Mouse (Mus musculus) thymus, postnatal 10 days (tissue): ENCODE measurements around the gene Gipc3.
A peak's percentile ranks its signal among the peaks of the same experiment; 100 is the strongest.

Experiments used
- DNase-seq, 2 experiments: peaks; one replicate each; pipeline ENCODE4 v3.0.0; 2021; ENCODE audit warnings: low spot score in 2 of 2

Gene Gipc3

GRCm38 (mm10) chr10:81321436-81321835, 21.6 kb downstream of the Gipc3 start:
- no peak for DNase-seq

DNA sequence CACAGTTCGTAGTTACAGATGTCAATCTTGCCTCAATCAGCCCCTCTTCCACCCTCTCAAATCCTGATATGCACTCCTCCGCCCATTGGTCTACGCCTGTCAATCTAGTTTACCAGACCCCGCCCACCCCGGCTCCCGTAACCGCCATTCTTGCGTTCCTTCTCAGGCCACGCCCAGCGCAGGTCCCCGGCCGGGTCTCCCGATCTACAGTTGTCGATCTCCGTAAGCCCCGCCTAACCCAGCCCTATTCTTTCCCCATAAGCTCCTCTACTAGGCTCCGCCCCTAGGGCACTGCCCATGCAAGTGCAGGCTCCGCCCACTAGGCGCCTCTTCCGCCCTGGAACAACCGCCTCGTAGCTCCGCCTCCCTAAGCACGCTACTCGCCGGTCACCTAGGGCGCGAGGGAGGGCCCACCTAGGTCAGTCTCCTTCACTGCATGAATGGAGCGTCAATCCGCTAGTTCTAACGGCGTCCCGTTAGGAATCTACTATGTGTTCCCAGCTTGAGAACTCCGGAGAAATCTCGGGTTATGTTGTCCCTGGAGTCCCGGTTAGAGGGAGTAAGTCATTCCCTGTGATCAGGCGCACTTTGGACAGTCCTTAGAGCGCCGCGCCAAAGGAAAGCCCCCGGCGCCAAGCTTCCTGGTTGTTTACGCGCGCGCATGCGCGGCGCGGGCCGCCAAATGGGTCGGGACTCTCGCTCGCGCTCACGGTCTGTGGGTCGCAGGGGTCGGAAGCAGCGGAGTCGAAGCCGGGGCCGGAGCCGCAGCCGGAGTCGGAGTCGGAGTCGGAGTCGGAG, 22.3 kb downstream of the Gipc3 start, which contains the start of gene Cactin:
TSS of gene Cactin (plus strand) at position 554 of the 798 bp plus-strand sequence.
- peak; percentile 99 to 100 for DNase-seq

DNA sequence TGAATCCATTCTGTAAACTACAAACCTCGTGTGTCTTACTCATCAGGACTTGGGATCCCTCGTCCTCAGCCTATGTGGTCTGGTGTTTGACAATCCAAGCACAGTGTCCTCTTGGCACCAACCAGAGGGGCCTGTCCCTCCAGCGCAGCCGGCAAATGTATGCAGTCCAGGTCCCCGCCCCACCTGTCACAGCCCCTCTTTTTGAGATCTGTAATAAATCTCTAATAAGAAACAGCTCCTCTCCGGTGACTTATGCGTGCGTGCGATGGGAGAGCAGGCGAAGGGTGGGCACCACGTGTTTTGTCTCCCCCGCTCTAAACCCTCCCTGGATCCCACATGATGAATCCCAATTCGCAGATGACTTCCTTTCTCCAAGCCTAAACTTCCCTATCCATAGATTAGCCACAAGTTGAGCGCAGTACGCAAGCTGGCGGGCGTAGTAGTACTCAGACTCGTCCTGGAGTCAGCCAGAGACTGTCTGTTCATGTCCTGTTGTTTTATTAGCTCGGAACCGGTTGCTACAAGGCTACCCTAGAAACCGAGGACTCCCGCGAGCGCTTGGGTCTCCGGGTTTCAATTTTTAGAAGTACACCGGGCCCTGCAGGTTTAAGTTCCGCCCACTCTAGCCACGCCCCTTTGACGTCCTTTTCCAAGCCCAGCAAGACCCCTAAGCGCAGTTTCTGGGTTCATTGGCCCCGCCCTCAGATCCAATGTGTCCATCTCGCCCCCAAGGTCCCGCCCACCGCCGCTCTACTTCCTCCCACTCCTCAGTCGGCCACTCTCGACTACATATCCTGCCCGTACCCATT, 23.1 kb downstream of the Gipc3 start:
- DNase-seq = peak; percentile 30 to 47

- DNase-seq = peak in 1 of 2 experiments; percentile 33
Observed at GRCm38 (mm10) chr10:81319330-81319699, 23.8 kb downstream of the Gipc3 start.

- DNase-seq = no peak
Observed at GRCm38 (mm10) chr10:81318589-81319329, 24.3 kb downstream of the Gipc3 start.

DNA sequence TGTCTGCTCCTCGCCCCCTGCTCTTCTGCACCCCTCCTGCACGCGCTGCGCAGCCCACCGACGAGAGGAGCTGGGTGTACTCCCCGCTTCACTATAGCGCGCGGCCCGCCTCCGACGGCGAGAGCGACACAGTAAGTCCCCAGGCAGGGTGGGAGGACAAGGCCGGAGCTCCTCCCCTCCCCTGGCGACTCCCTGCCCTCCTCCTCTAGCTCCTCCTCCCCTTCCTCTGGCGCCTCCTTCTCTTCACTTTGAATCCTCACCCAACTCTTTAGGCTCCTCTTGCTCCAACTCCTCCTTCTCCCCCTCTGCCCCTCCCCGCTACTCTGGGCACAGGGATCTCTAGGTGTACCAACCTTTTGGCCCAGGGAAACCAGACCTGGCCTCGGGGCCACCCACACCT, 25.8 kb downstream of the Gipc3 start:
- no peak for DNase-seq

DNA sequence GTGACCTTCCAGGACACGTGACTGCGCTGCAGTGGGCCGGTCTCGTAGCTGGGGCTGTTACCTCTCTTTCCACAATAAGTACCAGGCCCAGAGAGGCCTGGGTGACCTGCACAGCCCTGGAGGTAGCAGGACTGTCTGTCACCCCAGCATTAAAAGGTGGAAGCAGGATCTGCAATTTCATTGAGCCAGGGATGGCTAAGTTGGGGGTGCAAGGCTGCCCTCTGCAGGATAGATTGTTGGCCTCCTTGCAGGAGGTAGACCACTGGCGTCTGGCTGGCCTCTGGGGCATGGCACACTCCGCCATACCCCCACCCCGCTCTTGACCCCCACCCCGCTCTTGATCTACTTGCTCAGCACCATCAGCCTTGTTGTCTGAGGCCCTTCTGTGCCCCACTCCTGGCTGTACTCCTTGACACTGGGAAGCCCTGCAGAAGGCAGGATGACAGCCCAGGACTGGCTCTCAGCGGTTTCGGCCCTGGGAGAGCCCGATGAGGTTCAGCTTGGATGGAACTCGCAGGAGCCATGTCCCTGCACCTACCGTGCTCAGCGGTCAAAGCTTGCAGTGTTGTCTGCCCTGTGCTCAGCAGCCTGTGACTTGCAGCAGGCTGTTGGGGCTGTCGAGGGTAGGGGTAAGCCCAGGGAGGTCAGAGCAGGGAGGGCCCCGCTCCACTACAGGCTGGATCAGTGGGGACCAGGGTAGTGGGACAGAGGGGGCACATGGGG, 26.6 kb downstream of the Gipc3 start:
- DNase-seq = peak in 1 of 2 experiments; percentile 45

- no peak for DNase-seq
Observed at GRCm38 (mm10) chr10:81315587-81315986, 27.5 kb downstream of the Gipc3 start.

GRCm38 (mm10) chr10:81314201-81314600, 28.9 kb downstream of the Gipc3 start:
- no peak for DNase-seq

DNA sequence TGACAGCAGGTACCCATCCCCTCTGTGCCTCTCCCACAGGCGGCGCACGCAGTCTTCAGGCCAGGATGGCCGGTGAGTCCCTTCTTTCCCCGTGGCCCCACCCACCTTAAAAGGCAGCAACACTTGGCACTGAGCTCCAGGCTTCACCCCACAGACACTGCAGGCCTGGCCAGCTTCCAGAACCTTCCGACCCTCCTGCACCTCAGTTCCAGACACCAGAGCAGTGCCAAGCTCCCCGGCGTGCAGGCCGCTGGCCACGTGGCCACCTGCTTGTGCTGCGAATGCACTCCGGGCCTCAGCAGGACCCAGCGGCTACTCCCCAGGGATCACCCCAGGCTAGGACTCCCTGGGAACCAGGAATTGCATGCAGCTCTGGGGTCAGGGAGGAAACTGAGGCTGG, 29.5 kb downstream of the Gipc3 start:
- no peak for DNase-seq

DNA sequence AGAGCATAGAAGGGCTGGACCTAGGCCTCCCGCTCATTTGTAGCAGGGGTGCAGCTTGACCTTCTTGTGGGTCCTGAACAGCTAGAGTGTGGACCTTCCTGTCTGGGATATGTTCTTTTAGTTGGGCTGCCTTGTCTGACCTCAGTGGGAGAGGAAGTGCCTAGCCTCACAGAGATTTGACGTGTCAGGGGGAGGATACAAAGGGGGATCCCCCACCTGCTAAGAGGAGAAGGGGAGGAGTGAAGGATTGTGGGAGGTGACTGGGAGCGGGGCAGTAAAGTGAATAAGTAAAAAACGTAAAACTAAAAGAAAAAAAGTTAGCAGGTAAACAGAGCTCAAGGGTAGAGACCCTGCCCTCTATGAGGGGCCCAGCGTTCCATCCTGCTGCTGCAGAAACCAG, 33.5 kb downstream of the Gipc3 start:
- DNase-seq = no peak

GRCm38 (mm10) chr10:81306837-81307682, 36.0 kb downstream of the Gipc3 start:
- DNase-seq = no peak

DNA sequence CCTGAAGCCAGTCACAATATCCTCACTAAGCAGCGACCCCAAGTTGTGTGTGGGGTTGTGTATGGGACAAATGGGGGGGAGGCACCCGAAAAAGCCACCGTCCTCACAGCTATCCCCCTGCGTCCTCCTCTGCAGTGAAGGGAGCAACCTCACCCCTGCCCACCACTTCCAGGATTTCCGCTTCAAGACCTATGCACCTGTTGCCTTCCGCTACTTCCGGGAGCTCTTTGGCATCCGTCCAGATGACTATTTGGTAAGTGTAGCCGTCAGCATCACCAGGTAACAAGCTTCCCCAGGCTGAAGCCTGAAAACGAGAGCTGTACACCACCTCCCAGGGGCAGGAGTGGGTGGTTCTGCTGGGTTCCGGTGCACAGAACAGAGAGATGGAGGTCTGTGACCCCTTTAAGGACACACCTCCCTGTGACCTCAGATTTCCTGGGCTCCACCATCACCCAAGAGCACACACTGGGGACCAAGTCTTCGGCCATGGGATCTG, 36.8 kb downstream of the Gipc3 start:
- DNase-seq = no peak

GRCm38 (mm10) chr10:81305663-81306062, 37.4 kb downstream of the Gipc3 start:
- no peak for DNase-seq

DNA sequence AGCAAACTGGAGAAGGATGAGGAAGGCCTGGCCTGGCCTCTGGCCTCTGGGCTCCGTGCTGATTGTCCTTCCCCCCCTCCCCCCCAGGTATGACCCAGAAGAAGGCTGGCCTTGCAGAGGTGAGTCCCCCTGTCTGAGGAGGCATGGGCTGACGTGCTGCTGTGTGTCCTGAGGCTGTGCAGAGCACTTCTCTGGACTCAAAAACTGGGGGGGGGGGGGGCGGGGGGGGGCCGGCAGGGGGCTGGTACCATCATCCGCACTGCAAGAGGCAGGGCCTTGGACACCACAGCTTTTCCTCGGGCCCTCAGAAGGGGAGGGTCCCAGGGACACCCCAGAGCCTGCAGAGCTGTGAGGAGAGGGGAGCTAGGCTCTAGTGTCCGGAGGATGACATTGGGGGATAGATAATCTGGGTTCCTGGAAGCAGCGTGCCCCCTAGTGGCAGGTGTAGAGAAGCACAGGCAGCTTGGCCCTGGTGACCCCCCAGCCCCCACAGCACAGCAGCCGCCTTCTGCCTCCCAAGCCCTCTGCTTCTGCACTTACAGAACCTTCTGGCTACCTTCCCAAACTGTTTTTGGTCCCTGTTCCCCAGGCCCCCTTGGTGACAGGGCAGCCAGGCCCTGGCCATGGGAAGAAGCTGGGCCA, 38.3 kb downstream of the Gipc3 start:
- peak; percentile 37 to 75 for DNase-seq

GRCm38 (mm10) chr10:81303761-81304160, 39.3 kb downstream of the Gipc3 start:
- peak; percentile 52 to 68 for DNase-seq

DNA sequence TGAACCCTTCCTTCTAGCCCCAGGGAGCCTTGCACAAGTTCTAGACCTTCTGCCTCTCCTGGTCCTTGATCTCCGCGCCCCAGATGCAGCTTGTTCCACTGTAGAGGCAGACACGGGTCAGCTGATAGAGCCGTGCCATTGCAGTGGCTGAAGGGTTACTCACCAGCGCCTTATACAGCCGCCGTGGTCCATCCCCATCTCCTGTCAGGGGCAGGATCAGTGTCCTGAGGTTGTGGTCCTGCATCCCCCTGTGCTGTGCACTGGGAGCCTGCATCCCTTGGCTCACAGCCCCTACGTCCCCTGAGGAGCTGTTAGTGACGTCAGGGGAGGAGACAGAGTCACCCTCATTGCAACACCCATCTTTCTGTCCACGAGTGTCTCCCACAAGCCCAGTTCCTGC, 39.8 kb downstream of the Gipc3 start:
- no peak for DNase-seq

DNA sequence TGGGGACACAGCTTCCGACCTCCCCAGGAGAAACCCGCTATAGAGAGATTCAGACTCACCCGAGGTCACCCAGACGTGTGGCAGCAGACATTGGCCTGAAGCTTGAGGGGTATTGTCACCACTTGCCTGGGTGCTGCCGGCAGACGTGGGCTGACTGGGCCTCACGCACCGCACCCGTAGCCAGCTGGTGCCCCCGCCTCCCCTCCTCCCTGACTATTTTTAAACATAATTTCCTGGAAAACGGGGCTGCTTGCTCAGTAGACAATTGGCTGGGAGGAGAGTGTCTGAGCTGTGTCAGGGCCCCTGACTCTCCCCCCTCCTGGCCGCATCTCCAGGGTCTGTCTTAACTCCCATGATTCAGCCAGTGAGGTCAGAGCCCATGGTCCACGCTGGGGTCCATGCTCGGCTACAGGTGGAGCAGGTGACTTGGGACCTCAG, 40.3 kb downstream of the Gipc3 start:
- DNase-seq = no peak

DNA sequence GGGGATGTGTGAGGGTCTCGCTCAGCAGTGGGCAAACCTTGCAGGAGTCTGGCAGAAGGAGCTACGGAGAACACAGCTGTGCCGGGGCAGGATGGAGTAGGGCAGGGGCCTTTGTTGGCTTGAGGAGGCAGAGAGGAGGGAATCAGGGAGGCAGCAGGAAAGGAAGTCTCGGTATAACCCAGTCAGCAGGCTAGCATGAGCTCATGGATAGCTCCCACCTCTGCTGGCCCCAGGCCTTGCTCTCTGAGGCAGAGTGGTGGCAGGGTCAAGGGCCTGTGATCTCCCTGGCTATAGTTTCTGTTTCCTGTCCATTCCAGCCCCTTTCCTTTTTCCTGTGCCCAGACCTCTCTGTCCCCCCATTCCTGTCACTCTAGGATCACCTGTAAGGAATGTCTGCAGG, 40.8 kb downstream of the Gipc3 start:
- DNase-seq = no peak

DNA sequence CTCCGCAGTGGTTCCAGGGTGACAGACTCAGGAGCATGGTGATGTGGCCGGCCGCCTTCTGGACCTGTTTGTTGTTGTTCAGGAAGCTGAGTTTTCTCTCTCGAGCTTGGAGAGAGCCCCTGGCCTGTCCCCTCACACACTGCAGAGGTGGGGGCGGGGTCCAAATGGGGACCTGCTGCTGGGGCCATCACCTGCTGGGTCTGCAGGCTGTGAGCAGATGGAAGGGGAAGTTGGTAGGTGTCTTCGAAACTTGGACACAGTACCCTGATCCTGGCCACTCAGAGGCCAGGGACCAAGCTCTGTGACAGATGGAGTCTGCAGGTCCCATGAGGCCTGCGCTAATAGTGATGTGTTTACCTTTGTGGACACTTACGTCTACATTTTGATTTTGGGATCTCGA, 41.7 kb downstream of the Gipc3 start:
- DNase-seq = no peak
